Mouse (Mus musculus): Measurements from ENCODE around the gene Tagap1.
A peak's percentile ranks its signal among the peaks of the same experiment; 100 is the strongest.
"Not testable (repeated sequence)": the region's sequence is repeated elsewhere in the genome, so short reads cannot be mapped to it uniquely, and the experiment has no call there.

The Tagap1 gene

DNA sequence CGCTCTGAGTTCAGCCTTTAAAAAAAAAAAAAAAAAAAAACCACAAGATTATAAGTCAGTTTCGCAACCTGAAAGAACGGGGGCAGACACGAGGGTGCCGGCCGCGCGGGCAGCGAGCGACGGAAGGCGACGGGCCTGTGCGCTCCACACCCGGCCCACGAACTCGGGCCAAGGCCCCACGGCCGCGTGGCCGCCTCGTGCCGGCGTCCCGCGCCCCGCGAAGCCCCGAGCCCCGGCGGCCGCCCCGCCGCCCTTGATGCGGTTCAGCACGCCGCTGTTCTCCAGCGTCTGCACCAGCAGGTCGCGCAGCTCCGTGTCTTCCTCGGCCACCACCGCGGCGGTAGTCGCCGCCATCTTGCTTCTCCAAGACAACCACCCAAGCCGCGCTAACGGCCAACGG is at the start of gene Tagap1:
Tagap1 (minus strand) TSS at position 381 of the 400 bp plus-strand sequence.
- peak; percentile 20 for DNase-seq

- not testable (repeated sequence) for DNase-seq
Measured at GRCm38 (mm10) chr17:7009901-7010300, 48.9 kb upstream of the Tagap1 start.

- not testable (repeated sequence) for DNase-seq
Measured at GRCm38 (mm10) chr17:7009440-7009839, 48.5 kb upstream of the Tagap1 start.

DNA sequence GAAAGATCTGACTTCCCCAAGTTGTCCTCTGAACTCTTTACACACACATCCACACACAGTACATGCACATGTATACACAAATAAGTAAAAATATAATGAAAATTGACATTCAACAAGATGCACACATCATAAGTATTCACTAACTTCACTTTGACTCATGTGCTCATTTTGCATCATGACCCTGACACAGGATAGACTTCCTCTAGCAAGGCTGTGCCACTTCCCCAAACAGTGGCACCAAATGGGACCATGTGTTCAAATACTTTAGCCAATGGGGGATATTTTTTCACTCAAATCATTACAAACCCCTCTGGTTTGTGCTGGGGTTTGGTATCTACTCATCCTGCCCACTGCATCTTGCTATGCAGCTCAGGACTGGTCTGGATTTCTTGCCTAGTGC is 47.9 kb upstream of the Tagap1 start:
- DNase-seq = not testable (repeated sequence)

GRCm38 (mm10) chr17:7005646-7006045 is 44.7 kb upstream of the Tagap1 start:
- not testable (repeated sequence) for DNase-seq

- not testable (repeated sequence) for DNase-seq
Measured at GRCm38 (mm10) chr17:7003392-7003791, 42.4 kb upstream of the Tagap1 start.

- not testable (repeated sequence) for DNase-seq
Measured at GRCm38 (mm10) chr17:7001790-7002585, 41.0 kb upstream of the Tagap1 start.

DNA sequence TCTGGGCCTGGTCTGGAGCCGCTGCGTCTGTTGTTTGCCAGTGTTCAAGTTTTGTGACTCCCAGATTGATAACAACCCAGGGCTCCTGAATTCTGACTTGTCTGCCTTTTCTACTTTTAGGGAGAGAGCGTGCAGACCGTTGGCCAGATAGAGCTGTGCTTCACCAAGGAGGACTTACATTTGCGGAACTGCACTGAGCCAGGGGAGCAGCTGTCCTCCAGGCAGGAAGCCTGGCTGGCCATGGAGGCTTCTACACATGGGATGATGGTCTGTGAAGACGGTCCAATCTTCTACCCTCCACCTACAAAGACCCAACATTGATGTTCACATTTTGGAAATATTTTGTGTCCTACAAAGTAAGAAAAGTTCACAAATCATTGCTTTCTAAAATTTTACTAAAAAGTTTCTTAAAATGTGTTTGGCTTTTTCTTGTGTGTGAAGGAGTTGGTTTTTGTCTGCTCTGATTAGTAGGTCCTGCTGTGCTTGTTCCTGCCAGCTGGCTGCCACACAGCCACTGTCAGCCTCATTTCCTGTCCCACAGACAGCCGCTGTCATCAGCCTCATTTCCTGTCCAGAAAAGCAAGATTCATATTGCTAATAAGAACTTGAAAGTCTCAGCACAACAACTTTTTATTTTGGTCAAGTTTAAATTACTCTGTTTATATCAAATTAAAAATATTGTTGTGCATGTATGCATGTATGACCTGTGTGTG is 37.0 kb upstream of the Tagap1 start:
- not testable (repeated sequence) for DNase-seq

DNA sequence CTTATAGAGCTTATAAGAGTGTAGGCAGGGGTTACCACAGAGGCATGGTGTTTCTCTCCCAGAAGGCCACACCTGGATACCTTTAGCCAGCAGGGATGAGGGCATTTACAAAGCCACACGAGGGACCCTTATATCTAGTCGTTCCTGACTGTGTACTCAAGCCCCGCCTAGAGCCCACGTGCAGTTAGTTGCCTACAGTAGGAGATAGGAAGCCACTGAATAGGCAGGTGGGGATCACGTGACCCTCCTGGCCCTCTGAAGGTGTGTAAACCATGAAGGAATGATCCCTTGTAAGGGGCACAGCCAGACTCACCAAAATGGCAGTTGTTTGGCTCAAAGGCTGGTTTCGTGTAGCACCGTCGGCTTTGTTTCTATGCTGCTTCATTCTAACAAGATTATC is 35.9 kb upstream of the Tagap1 start:
- DNase-seq = not testable (repeated sequence)

- DNase-seq = not testable (repeated sequence)
Measured at GRCm38 (mm10) chr17:6995504-6995903, 34.5 kb upstream of the Tagap1 start.

DNA sequence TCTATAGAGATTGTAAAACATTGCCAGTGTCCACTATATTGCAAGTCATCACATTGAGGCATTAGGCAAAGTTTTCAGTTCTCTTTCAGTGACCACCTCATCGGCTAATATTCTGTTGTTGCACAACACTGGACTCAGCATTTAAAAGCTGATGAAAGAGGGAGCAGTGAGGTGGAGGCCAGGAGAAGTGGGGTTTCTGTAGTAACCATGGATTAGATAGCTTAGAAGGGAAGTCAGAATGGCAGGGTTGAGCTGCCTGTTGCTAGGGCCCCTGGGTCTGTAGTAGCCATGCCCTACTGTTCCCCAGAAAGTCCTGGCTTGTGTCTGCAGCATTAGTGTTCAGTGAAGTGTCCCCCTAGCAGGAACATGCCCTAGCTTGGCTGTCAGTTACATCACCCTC is 25.2 kb upstream of the Tagap1 start:
- DNase-seq = not testable (repeated sequence)

DNA sequence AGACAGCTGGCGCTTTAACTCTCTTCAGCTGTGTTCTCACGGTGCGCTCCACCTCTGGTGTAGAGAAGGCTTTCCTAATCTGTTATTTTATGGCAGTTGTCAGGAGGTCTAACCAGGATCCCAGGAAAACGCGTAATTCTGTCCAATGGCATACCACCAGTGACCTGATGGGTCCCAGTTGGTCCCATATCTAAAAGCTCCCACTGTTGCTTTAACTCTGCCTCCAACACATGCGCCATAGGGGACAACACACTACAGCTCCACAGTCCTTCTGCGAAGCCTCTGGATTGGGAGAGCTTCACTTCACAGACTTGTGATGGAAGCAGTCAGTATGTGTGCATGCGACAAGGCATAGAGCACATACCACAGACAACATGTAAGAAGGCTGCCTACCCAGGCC is 19.2 kb upstream of the Tagap1 start:
- DNase-seq = not testable (repeated sequence)

GRCm38 (mm10) chr17:6979380-6979779 is 18.4 kb upstream of the Tagap1 start:
- DNase-seq = not testable (repeated sequence)

- DNase-seq = peak; percentile 27
Measured at GRCm38 (mm10) chr17:6978287-6979248, 17.6 kb upstream of the Tagap1 start, which contains the start of gene Gm49721. Gene Gm49721 (plus strand): TSS chr17:6978904.

- not testable (repeated sequence) for DNase-seq
Measured at GRCm38 (mm10) chr17:6974985-6975384, 14.0 kb upstream of the Tagap1 start.

GRCm38 (mm10) chr17:6972836-6973396 is 12.0 kb upstream of the Tagap1 start:
- not testable (repeated sequence) for DNase-seq

- DNase-seq = not testable (repeated sequence)
Measured at GRCm38 (mm10) chr17:6971238-6971637, 10.3 kb upstream of the Tagap1 start.

- DNase-seq = not testable (repeated sequence)
Measured at GRCm38 (mm10) chr17:6970334-6970733, 9.4 kb upstream of the Tagap1 start, which contains the start of gene Rnaset2b. Gene Rnaset2b (plus strand): TSS chr17:6970634.

- DNase-seq = not testable (repeated sequence)
Measured at GRCm38 (mm10) chr17:6967673-6968072, 6.7 kb upstream of the Tagap1 start.

DNA sequence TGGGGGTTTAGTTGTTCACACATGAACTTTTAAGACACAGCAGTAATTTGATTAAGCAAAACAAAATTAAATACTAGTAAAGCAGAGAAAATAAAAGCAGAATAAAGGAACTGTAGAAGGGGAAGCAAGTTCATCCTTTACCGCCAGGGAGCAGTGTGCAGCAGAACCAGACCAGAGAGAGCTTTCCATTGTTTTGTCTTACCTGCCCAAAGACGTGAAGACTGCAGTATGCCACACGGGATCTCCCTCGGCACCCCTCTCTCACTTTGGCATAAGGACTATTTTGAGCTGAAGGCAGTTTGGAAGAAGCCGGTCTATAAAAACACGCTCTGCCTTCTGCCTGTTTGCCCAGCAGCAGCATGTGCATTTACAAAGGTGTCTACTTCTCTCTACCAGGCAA is 4.4 kb upstream of the Tagap1 start:
- DNase-seq = not testable (repeated sequence)

DNA sequence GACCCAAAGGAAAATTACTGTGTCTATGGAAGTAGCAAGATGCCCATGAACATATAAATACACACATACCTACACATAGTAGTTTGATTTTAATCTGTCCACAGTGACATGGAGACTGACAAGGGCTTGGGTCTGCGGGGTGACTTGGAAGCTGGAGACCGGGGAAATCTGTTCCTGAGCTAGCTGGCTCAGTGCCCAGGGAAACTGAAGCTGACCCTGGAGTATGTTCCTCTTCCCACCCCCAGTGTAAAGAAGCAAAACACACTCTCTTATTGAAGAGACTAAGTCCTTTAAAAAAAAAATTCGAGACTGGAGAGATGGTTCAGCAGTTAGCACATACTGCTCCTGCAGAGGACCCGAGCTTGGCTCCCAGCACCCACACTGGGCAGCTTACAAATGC is 2.0 kb upstream of the Tagap1 start:
- DNase-seq = not testable (repeated sequence)

- not testable (repeated sequence) for DNase-seq
Measured at GRCm38 (mm10) chr17:6962339-6962738, 1.4 kb upstream of the Tagap1 start.

Data from liver (tissue).